Mouse (Mus musculus) c-Kit-positive CD71-positive TER-119-positive erythroid progenitor cells, embryonic 14.5 days (primary cell): Measurements from ENCODE around the gene 1700049E17Rik1.
"Not testable (repeated sequence)": the region's sequence is repeated elsewhere in the genome, so short reads cannot be mapped to it uniquely, and the experiment has no call there.

Experiments used
- DNase-seq: peaks from one replicate; pipeline ENCODE4 v3.0.0-alpha.2; 2013; ENCODE audit warnings: low spot score

1700049E17Rik1 gene

GRCm38 (mm10) chr14:41924649-41925048, at the start of gene 1700049E17Rik1:
TSS of gene 1700049E17Rik1 (plus strand) at chr14:41924949.
- not testable (repeated sequence) for DNase-seq

GRCm38 (mm10) chr14:41907190-41907589, 17.6 kb upstream of the 1700049E17Rik1 start, which contains the start of gene Gm7980:
TSS of gene Gm7980 (minus strand) at chr14:41907290.
- not testable (repeated sequence) for DNase-seq

GRCm38 (mm10) chr14:41943695-41944094, 18.9 kb downstream of the 1700049E17Rik1 start, which contains the start of gene 1700024B05Rik:
TSS of gene 1700024B05Rik (plus strand) at chr14:41943995.
- DNase-seq, result not testable (repeated sequence)

GRCm38 (mm10) chr14:41964095-41964494, 39.3 kb downstream of the 1700049E17Rik1 start:
- not testable (repeated sequence) for DNase-seq

- not testable (repeated sequence) for DNase-seq
Measured at GRCm38 (mm10) chr14:41967827-41968226, 43.1 kb downstream of the 1700049E17Rik1 start, which contains the start of gene Gm6401. TSS of gene Gm6401 (minus strand) at chr14:41967927.

- DNase-seq, result not testable (repeated sequence)
Measured at GRCm38 (mm10) chr14:41968596-41968995, 43.8 kb downstream of the 1700049E17Rik1 start.
